Mouse (Mus musculus): ENCODE data around the gene 4933407L21Rik.

DNA sequence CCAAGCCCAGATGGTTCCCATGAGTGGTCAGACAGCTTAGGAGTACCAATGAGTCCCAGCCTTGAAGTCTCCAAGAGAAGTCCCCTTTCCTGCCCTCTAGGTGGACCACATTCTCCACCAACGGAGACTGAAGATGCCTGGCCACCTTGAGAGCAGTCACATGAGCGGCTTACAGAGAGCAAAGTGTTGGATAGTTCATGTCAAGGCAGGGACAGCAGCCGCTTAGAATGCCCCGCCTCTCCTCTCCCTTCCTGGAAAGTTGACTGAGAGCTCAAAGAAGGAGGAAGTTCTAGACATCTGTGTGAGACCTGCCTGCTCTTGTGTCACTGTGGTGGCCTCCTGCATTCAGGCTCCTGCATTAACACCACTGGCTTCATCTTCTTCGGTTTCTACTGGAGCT lies 32.6 kb downstream of the 4933407L21Rik start, which contains the start of gene Gpr55:
- TF ChIP-seq CTCF (conservative IDR thresholded peaks at IDR 0.05; ENCODE audit: insufficient read depth, insufficient read length, low read depth, low read length) (no peak), POLR2A (IDR thresholded peaks at IDR 0.05; ENCODE audit: low read depth, low read length) (no peak)

Measured in kidney, adult 2 months (tissue).